Mouse (Mus musculus) adrenal gland, postnatal 25 days (tissue): ENCODE measurements around the gene Rcbtb2. TPM values are rescaled to one million over a fixed set of nuclear protein-coding genes. Genes with fewer than 3 reads are reported as not detected.

Experiments used
- DNase-seq: peaks from one replicate; pipeline ENCODE4 v3.0.0; 2021; ENCODE audit warnings: mixed read lengths
- total RNA-seq: library from RNA; stranded (reverse); gene quantifications from 2 replicates; pipeline ENCODE4 v1.2.3, GENCODE M21; 2021

Gene Rcbtb2
- total RNA-seq, 1 experiment from 2014 or later: 33.1 TPM

DNA sequence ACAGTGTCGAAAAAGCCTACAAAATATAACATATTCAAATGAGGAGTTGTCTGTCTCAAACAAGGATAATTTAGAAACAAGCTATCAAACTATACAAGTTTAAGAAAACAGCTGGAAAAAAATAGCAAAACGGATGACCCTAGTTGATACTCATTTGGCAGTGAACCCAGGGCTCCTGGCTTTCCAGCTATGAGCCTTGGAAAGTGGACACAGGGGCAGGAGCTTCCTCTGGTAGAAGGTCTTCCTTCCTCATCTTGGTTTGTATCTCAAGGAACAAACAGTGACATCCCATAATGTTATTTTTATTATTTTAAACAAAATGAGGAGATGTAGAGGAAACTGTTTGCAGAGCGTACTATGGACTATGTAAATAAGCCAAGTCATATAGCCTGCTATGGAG, 25.3 kb downstream of the Rcbtb2 start:
- DNase-seq: no peak

DNA sequence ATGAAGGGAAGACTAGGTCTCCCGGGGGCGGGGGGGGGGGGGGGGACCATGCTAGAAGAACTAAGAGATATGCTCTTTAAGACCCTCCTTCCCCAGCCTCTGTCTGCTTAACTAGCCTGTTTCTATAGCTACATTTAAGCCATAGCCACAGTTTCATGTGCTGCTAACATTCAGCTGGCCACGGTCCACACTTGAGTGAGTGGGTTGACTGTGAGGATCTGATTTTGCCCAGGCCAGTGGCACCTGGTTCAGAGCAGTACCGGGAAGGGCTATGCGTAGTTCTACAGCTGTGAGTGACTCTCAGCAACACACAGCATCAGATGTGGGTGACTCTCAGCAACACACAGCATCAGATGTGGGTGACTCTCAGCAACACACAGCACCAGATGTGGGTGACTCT, 38.5 kb downstream of the Rcbtb2 start:
- no peak for DNase-seq

DNA sequence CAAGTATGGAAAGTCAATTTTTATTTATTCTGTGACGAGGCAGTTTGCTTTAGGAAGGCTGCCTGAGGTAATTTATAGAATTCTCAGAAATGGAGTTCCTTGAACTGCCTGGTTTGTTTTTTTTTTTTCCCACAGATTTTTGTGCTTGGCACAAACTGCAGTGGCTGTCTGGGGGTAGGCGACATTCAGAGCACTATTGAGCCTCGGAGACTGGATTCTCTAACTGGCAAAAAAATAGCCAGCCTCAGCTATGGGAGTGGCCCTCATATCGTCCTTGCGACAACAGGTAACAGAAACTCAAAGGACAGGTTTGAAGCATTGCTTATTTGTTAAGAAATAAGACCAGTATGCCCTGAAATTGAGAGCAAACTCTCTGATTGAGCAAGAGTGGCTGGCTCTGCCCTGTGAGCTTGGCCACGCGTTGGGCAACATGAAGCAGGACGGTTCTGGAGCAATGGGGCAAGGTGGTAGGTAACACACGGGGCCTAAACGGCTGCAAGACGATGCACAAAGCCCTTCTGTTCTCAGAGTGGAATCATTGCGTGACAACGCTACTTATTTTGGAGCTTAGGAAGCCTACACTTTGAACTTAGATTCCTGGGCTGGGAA, 39.5 kb downstream of the Rcbtb2 start:
- no peak for DNase-seq

DNA sequence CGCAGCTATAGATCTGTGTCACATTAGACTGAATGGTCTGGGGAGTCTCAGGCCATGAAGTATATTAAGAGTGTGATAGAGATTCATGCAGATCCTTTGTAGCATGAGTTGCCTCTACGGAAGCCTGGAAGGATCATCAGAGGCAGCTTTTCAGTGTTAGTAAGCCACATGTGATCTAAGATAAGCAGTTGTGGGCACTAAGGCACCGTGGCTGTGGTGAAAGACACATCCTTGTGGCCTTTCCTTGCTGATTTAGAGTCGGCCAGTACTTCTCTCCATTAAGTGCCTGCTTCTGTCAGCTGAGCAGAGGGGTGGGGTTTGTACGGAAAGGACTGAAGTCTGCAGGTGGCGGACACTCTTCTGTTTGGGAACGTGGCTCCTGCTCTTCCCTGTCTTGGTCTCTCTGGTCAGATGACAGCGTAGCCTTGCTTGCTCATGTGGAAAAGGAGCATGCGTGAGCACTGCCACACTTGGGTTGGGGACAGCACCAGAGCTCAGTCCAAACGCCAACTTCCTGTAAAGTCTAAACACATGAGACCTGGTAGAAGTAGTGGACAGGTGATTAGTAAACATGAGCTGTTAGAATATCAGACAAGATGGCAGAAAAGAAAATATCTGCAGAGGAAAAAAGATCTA, 40.6 kb downstream of the Rcbtb2 start:
- DNase-seq: no peak

DNA sequence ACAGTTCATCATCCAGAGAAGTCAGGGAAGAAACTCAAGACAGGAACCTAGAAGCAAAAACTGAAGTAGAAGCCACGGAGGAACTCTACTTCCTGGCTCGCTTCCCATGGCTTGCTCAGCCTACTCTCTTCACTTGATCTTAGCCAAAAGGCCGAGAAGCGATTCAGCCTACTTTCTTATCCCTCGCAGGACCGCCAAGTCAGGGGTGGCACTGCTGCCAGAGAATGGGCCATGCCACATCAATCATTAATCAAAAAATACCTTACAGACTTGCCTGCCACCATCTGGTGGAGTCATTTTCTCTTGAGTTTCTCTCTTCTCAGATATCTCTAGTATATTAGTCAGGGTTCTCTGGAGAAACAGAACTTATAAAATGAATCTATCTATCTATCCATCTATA, 42.3 kb downstream of the Rcbtb2 start:
- DNase-seq: no peak

DNA sequence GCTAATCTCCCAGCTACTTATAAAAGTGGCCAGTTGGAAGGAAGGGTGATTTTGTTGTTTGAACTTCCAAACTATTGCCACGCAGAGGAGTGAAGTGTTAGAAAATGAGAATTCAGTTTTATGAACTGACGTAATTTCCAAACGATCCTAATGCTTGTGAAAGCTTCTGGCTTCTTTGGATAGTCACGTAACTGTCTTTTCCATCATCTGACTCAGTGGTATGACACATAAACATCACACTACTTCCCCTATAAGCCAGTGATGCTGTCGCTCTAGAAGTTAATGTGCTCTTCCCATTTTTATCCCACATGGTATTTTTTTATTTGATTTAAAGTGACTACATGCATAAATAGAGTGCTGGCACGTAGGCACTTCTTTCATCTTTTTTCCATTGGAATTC, 45.8 kb downstream of the Rcbtb2 start:
- no peak for DNase-seq

DNA sequence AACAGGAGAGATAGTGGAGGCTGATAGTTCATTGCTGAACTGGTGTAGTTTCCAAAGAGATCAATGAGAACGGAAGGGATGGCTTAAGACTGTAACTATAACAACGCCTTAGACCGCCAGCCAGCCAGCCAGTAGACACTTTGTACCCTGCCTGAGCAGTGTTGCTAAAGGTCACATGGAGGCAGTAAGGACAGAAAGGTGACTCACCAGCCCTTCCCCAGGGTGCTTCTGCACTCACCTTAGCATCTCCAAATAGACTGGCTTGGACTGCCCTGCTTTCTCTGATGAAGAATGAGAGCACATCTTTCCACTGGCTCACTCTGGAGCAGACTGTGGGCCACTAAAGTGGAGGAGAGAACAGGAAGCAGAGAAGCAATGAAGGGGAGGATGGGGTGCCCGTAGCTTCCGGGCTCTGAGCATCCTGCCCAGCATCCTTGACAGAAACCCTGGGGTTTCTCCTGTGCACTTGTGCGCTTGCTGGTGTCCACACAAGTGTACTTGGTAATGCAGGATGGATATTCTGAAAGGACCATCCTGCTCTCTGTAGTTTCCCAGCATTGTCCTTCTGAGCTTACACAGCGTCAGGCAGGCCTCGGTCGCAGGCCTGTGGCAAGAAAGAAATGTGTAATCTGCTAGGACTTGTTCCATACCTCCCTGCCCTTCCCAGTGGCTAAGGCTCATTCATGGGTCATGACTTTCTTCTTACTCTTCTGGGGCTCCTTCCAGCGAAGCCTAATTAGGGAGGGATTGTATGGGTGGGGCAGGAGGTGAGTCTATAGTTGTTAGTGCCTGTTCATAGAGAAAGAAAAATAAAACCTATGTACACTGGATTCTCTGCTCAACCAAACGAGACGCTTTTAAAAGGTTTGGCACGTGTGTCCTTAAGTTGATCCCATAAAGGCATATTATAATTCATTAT, 47.3 kb downstream of the Rcbtb2 start:
- no peak for DNase-seq

DNA sequence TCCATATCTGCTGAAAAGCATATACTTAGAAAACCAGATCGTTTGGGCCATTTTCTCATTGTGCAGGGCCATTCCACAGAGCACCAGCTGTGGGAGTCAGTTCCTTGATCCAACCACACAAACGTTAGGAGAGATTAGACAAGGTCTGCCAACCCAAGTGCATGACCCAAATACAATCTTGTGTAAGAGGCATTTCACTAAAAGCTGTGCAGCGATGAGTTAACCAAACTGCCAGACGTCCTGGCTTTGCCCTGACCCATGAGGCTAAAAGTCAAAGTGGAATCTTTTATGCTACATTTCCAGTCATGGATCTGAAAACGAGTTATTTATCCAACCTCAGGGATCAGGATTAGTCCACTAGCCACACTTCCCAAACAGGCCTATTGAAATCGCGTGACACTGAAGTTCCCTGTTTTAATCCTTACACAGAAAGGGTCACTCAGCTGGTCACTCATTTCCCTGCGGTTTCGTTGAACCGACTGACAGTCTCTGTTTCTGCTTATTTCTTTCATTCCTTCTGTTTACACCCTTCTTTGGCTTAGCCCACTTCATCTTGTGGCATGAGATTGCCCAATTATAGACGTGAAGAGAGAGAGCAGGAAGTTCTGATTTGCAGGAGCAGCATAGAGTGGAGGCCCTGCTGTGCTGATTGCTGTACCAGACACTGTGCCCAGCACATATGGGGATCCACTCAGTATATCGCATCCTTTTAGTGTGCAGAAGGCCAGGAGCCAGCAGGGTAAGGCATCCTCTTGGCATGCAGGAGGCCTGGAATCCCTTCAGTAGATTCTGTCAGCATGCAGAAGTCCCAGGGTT, 49.6 kb downstream of the Rcbtb2 start:
- no peak for DNase-seq

DNA sequence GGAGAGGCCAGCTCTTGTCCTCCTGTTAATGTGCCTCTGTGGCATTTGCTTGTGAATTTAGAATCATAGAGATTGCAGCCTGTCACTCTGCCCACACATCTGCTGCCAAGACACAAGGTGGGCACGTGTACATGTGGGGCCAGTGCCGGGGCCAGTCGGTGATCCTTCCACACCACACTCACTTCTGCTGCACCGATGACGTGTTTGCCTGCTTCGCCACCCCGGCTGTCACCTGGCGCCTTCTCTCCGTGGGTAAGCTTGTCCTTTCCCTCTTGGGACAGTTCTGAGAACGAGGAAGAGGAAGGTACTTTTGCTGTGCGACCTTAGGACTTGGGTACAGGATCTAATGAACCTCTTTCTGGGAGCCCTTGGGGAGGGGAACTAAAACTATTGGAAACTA, 50.8 kb downstream of the Rcbtb2 start:
- DNase-seq: no peak

DNA sequence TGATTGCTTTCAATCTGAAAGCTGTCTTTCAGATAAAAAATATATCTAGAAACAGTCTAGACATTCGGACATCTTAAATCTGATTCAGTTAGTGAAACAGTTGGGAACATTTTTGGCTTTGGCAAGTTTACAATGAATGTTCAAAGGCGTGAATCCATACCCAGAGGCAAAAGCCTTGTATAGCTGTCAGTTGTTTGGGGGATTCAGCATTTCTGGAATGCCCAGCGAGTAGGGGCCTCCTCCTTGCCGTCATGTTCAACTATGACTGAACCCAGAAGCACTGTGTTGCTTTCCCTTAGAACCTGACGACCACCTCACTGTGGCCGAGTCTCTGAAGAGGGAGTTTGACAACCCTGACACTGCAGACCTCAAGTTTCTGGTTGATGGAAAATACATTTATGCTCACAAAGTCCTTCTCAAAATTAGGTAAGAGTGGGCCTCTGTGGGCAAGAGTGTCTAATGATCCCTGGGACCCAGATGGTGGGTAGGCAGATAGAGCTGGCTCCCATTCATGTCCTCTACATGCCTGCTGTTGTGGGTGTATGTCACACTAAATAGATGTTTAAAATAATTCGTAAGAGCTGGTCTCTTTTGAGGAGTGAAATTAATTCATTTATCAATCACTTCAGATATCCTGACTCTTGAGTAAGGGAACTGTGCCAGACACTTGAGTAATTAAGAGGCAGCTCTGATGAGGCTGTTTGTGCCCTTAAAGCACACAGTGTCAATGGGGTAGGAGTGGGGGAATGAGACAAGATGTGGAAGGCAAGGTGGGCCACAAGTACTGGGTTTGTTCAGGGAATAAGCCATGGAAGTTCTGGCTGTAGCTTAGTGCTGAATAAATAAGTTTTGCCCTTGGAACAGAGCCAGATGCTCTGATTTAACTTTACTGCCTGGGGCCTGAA, 51.5 kb downstream of the Rcbtb2 start:
- no peak for DNase-seq

DNA sequence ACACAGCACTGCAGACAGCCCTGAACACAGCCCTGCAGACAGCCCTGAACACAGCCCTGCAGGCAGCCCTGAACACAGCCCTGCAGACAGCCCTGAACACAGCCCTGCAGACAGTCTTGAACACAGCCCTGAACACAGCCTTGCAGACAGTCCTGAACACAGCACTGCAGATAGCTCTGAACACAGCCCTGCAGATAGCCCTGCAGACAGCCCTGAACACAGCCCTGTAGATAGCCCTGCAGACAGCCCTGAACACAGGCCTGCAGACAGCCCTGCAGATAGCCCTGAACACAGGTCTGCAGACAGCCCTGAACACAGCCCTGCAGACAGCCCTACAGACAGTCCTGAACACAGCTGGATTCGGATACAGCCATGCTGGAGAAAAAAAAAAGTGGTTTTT, 52.2 kb downstream of the Rcbtb2 start:
- no peak for DNase-seq

DNA sequence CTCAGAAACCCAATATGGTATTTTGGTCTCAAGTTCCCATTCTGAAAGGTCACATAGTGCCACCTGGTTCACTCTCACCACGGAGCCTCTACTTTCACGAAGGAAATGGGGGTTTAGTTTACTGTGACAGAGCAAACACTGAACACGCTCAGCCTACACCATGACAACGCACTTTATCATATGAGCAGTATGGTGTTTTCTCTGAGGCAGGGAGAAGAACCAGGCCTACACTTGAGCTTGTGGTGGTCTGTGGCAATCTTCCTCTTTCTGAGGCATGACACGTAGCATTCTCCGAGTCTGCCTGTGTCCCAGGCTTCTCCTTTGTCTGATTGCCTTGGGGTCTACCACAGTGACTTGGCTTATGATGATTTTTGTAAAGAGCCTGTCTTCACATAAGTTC, 53.0 kb downstream of the Rcbtb2 start:
- no peak for DNase-seq

DNA sequence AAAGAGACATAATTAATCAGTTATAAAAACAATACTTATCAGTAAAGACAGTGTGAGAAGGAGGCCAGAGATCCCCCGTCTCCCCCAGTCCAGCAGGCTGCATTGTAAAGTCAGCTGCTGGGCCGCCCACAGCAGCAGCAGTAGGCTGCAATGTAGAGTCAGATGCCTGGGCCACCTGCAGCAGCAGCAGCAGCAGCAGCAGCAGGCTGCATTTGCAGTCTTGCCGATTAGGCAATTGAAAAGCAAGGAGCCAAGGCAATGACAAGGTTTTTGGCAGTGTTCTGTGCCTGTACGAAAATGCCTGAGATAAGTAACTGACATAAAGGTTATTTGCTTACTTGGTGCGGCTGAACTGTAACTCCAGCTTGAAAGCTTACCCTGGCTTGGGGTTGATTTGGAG, 53.4 kb downstream of the Rcbtb2 start:
- no peak for DNase-seq

DNA sequence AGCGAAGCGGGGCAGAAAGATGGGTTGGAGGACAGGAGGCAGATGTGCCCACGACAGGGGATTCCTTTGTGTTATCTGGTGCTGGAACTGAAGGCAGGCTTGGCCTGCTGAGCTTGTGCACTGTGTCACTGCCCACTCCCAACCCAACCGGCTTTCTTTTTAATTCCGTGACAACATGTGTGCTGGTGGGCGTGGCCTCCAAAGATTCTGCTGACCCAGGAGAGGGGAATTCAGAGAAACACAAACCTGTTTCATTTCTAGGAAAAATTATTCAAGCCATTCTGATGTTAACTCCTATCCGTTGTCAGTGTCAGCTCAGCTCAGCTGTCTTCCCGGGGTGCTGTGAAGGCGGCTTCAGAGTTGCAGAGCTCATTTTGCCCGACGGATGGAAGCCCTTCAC, 55.1 kb downstream of the Rcbtb2 start:
- DNase-seq: no peak

DNA sequence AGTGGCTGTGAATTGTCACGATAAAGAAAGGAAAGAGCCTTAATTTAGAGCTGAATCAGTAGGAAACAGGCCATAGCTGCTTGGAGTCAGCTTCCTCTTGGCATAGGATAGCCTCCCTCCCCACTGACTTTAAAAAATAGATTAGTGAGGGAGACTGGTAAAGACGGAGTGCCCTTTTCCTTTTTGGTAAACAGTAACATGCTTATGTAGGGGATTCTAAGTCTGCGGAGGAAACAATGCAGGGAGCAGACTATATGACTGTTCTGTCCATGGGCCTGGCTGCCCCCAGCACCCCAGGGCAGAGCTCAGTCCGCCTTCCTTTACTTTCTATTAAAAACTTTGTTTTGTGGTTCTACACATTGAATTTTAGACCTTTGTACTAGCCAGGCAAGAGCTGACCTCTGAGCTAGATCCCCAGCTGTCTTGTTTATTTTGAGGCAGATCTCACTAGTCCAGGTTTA, 56.4 kb downstream of the Rcbtb2 start:
- DNase-seq: no peak

DNA sequence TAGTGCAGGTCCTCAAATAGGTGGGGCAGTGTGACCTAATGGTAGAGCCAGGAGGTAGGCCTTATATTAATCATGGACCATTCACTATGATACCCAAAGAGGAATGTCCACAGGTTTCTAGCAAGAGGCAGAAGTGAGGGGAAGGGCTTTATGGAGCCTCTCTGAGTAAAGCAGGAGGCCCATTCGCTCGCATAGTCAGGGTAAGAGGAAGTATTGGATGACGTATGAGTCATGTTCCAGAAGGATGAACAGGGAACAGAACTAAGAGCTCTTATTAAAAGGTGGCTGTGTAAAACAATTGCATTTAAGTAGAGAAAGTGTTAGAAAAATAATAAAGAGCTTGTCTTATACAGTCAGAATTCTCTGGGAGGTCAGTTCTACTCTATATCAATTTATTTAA, 57.8 kb downstream of the Rcbtb2 start:
- DNase-seq: no peak

DNA sequence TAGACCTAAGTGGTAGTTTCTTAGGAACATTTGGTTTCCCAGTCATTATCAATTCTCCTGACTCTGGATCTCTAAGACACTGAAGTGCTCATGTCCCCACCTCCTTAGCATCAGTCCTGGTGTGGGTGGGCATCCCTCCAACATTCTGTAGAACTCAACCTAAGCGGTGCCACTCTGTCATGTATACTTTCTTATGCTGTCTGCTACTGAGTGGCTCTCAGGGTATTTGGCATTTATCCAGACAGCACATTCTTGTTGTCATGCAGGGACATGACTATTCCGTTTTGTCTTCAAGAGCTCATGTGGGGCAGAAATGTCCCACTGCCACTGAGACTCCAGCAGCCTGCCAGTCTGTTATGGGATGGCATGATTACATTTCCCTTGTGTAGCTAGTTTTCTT, 58.3 kb downstream of the Rcbtb2 start:
- DNase-seq: no peak

DNA sequence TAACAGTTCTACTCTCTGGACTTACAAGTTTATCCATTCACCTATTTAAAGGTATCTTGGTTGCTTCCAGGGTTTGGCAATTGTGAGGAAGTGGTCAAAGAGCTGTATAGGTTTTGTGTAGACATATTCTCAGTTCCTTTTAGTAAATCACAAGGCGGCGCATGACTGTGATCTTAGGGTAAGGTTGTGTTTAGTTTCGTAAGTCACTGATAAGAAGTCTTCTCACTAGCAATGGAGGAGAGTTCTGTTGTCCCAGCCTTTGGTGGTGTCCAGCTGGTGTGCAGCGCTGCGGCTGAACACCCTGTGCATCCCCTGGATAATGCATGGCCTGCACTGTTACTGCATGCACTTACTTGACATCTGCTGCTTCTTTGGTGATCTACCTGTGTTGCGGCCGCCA, 64.0 kb downstream of the Rcbtb2 start:
- DNase-seq: no peak

DNA sequence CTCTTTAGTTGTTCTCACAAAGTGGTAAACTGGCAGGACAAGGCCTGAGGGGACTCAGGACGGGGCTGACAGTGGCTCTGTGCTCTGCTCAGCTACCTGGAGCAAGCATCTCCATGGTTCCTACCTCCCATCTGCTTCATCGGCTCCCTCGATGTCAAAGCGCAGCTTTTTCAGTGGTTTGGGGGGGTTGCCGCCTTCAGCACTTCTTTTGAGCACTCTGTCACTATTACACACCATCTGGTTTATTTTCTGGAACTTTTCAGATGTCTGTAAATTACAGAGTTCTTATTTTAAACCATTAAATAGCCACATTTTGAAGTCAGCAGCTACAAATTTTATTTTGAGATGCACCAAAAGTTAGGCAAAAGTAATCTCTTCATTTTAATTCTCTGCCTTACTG, 76.2 kb downstream of the Rcbtb2 start:
- no peak for DNase-seq

DNA sequence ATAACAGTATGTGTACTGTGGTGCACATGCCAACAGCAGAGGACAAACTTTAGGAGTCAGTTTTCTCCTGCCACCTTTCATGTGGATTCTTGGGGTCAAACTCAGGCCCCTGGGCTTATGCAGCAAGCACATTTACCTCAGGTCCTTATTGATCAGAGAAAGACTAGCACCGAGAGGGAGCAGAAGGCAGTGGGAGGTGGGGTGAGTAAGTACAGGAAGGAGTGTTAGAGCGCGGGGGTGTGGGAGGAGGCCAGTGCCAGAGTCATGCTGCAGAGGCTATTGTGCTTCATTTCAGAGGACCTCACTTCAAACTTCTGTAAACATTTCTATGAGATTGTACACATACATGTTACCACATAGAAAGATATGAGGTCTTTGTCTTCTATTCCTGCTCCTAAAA, 78.6 kb downstream of the Rcbtb2 start:
- DNase-seq: no peak

DNA sequence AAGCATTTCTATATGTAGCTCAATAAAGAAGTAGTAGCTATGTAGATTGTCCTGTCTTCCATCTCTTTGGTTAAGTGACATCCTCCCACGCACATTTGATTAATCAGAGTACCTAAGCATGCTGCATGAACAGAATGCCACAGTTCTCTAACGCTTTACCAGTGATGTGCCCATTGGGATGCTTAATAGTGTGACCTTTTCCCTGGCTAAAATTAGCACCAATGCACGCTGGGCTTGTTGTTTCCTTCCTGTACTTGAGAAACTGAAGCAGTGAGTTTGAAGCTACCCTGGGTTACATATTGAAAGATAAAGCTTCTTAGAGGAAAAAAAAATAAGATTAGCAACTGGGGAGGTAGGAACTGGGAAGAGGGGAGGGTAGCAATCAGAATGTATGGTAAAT, 81.2 kb downstream of the Rcbtb2 start:
- DNase-seq: no peak

DNA sequence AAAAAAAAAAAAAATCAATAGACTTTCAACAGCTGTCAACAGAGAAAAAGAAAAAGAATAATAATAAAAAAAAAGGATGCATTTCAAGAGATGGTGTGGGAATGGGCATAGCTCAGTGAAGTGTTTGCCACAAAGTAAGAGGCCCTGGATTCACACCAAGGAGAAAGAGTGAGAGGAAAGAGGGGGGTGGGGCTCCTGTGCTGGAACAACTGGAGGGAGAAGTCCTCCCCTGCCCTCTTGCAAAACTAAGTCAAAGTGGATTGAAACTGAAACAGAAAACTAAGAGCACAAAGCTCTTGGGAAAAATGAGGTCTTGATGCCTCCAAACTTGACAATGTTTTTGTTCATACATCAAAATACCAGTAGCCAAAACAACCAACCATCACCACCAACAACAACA, 86.4 kb downstream of the Rcbtb2 start:
- DNase-seq: no peak
